Mouse (Mus musculus) lung, embryonic 15.5 days (tissue): ENCODE data around the gene Rep15. TPM values are rescaled to one million over a fixed set of nuclear protein-coding genes. Genes with fewer than 3 reads are reported as not detected.
A peak's percentile ranks its signal among the peaks of the same experiment; 100 is the strongest.

Source experiments
- ATAC-seq: fragments of 200-750 bp; cut with Nextera tagmentation; 2 replicates; pipeline ENCODE4 v1.8.0; 2017; ENCODE audit warnings: moderate number of reproducible peaks, borderline replicate concordance; ENCODE audit not compliant: low FRiP score, low TSS enrichment; ENCODE audit errors: extremely low read depth
- H3K27ac ChIP-seq: fragments of 300-500 bp; sonication (generic); 2 replicates; pipeline ENCODE4 v1.5.1; 2015; ENCODE audit warnings: moderate library complexity, mild to moderate bottlenecking, inconsistent platforms
- H3K27me3 ChIP-seq: fragments of 300-500 bp; sonication (generic); 2 replicates; pipeline ENCODE4 v1.6.1; 2015; ENCODE audit warnings: inconsistent platforms
- H3K36me3 ChIP-seq: fragments of 300-500 bp; sonication (generic); 2 replicates; pipeline ENCODE4 v1.6.1; 2015; ENCODE audit warnings: inconsistent platforms
- H3K4me1 ChIP-seq: fragments of 300-500 bp; sonication (generic); 2 replicates; pipeline ENCODE4 v1.6.1; 2015; ENCODE audit warnings: inconsistent platforms
- H3K4me2 ChIP-seq: fragments of 300-500 bp; sonication (generic); 2 replicates; pipeline ENCODE4 v1.6.1; 2015; ENCODE audit warnings: inconsistent platforms, mild to moderate bottlenecking, moderate library complexity
- H3K4me3 ChIP-seq: fragments of 300-500 bp; sonication (generic); 2 replicates; pipeline ENCODE4 v1.5.1; 2015; ENCODE audit warnings: mild to moderate bottlenecking, inconsistent platforms
- H3K9ac ChIP-seq: fragments of 300-500 bp; sonication (generic); 2 replicates; pipeline ENCODE4 v1.6.1; 2015; ENCODE audit warnings: inconsistent platforms
- H3K9me3 ChIP-seq: fragments of 300-500 bp; sonication (generic); 2 replicates; pipeline ENCODE4 v1.6.1; 2016; ENCODE audit warnings: inconsistent platforms
- WGBS: fragments of 180-500 bp; shearing (Covaris S2); methylation state at CpG from one replicate; pipeline ENCODE4 v1.1.7; 2015; 5-methylcytosine and 5-hydroxymethylcytosine counted together
- polyA plus RNA-seq: library from polyadenylated mRNA; unstranded; fragments of >200 nt; fragmentation: Nextera tagmentation; extraction: Ambion mirVana; gene quantifications from 2 replicates; pipeline ENCODE4 v1.2.1, GENCODE M21; 2015

The Rep15 gene
- polyA plus RNA-seq, 1 experiment from 2014 or later: 1.2 TPM

- ATAC-seq: no peak
These were observed 29.6 kb downstream of the Rep15 start for GRCm38 (mm10) chr6:147062034-147062433.

GRCm38 (mm10) chr6:147062694-147063093 is 30.3 kb downstream of the Rep15 start:
- Histone ChIP-seq H3K9me3 (no peaks in the 10 kb centered on the region), H3K4me1 (no peaks in the 10 kb centered on the region), H3K4me3 (no peak overlapping the region), H3K27me3 (no peaks in the 10 kb centered on the region), H3K36me3 (peaks cover 30% of the 10 kb centered on the region), H3K9ac (no peak overlapping the region), H3K27ac (no peak overlapping the region), H3K4me2 (no peak overlapping the region)
- WGBS: 82% methylated on average over 7 of the region's 7 CpGs
- no peak for ATAC-seq

More at GRCm38 (mm10) chr6:147062034-147062433, 29.6 kb downstream of the Rep15 start:
- WGBS: 68% methylated on average over 7 of the region's 7 CpGs
- Histone ChIP-seq H3K27ac (no peak overlapping the region), H3K9ac (no peak overlapping the region), H3K4me3 (no peak overlapping the region), H3K4me1 (no peaks in the 10 kb centered on the region), H3K4me2 (no peak overlapping the region), H3K9me3 (no peaks in the 10 kb centered on the region), H3K27me3 (no peaks in the 10 kb centered on the region), H3K36me3 (peaks cover 33% of the 10 kb centered on the region)

GRCm38 (mm10) chr6:147064226-147064943 is 32.0 kb downstream of the Rep15 start:
- no peak for ATAC-seq
- no peaks in the 10 kb centered on the region for H3K27me3 ChIP-seq
- WGBS: 84% methylated on average over 10 of the region's 10 CpGs

GRCm38 (mm10) chr6:147064944-147065261 is 32.5 kb downstream of the Rep15 start:
- Histone ChIP-seq H3K27ac (no peak overlapping the region), H3K9ac (no peak overlapping the region)

More at GRCm38 (mm10) chr6:147064226-147064943, 32.0 kb downstream of the Rep15 start:
- Histone ChIP-seq H3K4me3 (no peak overlapping the region), H3K27ac (no peak overlapping the region), H3K4me2 (no peak overlapping the region), H3K4me1 (no peaks in the 10 kb centered on the region), H3K9ac (no peak overlapping the region), H3K36me3 (peaks cover 30% of the 10 kb centered on the region), H3K9me3 (no peaks in the 10 kb centered on the region)

DNA sequence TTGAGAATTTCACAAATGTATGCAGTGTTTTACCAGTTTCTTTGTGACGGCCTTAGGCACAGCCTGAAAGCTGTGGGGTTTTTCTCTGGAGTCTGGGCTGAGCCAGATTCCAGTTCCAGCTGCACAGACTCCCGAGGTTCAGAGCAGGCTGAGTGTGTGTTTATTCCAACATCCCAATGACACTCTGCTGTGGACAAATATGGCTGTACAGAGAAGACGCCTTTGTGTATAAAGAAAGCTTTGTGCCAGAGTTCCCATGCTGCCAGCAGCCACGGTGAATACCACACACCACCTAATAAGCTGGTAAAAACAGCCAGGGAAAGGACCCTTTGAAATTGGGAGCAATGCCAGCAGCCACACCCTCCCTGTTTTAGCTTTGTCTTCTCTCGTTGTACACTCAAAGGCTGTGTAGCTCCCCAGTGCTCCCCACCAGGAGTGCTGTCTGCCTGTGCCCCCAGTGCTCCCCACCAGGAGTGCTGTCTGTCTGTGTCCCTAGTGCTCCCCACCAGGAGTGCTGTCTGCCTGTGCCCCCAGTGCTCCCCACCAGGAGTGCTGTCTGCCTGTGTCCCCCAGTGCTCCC is 43.5 kb downstream of the Rep15 start:
- H3K4me3 ChIP-seq: no peak overlapping the region

More at GRCm38 (mm10) chr6:147064944-147065261, 32.5 kb downstream of the Rep15 start:
- ATAC-seq: no peak
- Histone ChIP-seq H3K4me2 (no peak overlapping the region), H3K36me3 (peaks cover 30% of the 10 kb centered on the region), H3K4me1 (no peaks in the 10 kb centered on the region), H3K9me3 (no peaks in the 10 kb centered on the region), H3K27me3 (no peaks in the 10 kb centered on the region), H3K4me3 (no peak overlapping the region)
- WGBS: 90% methylated on average over 6 of the region's 6 CpGs

GRCm38 (mm10) chr6:147076878-147077277 is 44.5 kb downstream of the Rep15 start:
- H3K9ac ChIP-seq: no peak overlapping the region

More for the DNA sequence above, 43.5 kb downstream of the Rep15 start:
- H3K27me3 ChIP-seq: no peaks in the 10 kb centered on the region
- no peak overlapping the region for H3K9ac ChIP-seq
- ATAC-seq: peak; percentile 95
- WGBS: 24% methylated on average over 5 of the region's 5 CpGs
- H3K4me1 ChIP-seq: peaks cover 3% of the 10 kb centered on the region; the same call in 1 of the 2 replicates
- no peaks in the 10 kb centered on the region for H3K9me3 ChIP-seq
- H3K27ac ChIP-seq: peak overlapping the region; percentile 82
- no peak overlapping the region for H3K4me2 ChIP-seq
- peaks cover 19% of the 10 kb centered on the region for H3K36me3 ChIP-seq

GRCm38 (mm10) chr6:147079919-147080318 is 47.5 kb downstream of the Rep15 start:
- no peak overlapping the region for H3K27ac ChIP-seq

More at GRCm38 (mm10) chr6:147076878-147077277, 44.5 kb downstream of the Rep15 start:
- no peak for ATAC-seq
- 83% methylated on average over 8 of the region's 8 CpGs for WGBS
- no peak overlapping the region for H3K4me2 ChIP-seq
- no peaks in the 10 kb centered on the region for H3K27me3 ChIP-seq
- no peaks in the 10 kb centered on the region for H3K9me3 ChIP-seq
- 0 out of 2 replicates have a peak, but pooled peaks cover 9% of the 10 kb centered on the region for H3K36me3 ChIP-seq
- H3K4me3 ChIP-seq: no peak overlapping the region
- no peak overlapping the region for H3K27ac ChIP-seq
- peaks cover 3% of the 10 kb centered on the region; the same call in 1 of the 2 replicates for H3K4me1 ChIP-seq

More at GRCm38 (mm10) chr6:147079919-147080318, 47.5 kb downstream of the Rep15 start:
- Histone ChIP-seq H3K36me3 (0 out of 2 replicates have a peak, but pooled peaks cover 2% of the 10 kb centered on the region), H3K4me3 (no peak overlapping the region), H3K9me3 (no peaks in the 10 kb centered on the region), H3K4me1 (peaks cover 3% of the 10 kb centered on the region; the same call in 1 of the 2 replicates), H3K4me2 (no peak overlapping the region), H3K27me3 (no peaks in the 10 kb centered on the region), H3K9ac (no peak overlapping the region)
- ATAC-seq: no peak
- WGBS: 86% methylated on average over 10 of the region's 10 CpGs

Other genes with a start within 250 kb of the Rep15 start
- gene Arntl2, start 236.5 kb upstream of the Rep15 start, polyA plus RNA-seq: 5.3 and 5.6 TPM in 2 replicates
- gene Smco2, start 182.5 kb upstream of the Rep15 start, polyA plus RNA-seq: not detected in 2 replicates
- 45.9 and 52.3 TPM in 2 replicates for gene Ppfibp1, start 144.1 kb upstream of the Rep15 start, polyA plus RNA-seq
- gene 1700034J05Rik, start 78.2 kb upstream of the Rep15 start, polyA plus RNA-seq: 0.10 and 0.16 TPM in 2 replicates
- 102 and 103 TPM in 2 replicates for gene Mrps35, start 10.2 kb downstream of the Rep15 start, polyA plus RNA-seq
- gene Mansc4, start 54.4 kb downstream of the Rep15 start, polyA plus RNA-seq: 6.9 and 8.4 TPM in 2 replicates
- 8.4 and 8.9 TPM in 2 replicates for gene Klhl42, start 58.8 kb downstream of the Rep15 start, polyA plus RNA-seq
- 10.1 and 11.0 TPM in 2 replicates for gene Pthlh, start 231.6 kb downstream of the Rep15 start, polyA plus RNA-seq